Mouse (Mus musculus) CD4-positive helper T cell, adult 2 months (primary cell): Measurements from ENCODE around the gene Cfap74.
A peak's percentile ranks its signal among the peaks of the same experiment; 100 is the strongest.

ENCODE experiments used
- DNase-seq: peaks from one replicate; pipeline ENCODE4 v3.0.0-alpha.2; 2012; ENCODE audit warnings: low read depth, missing footprints, low spot score

Gene Cfap74

GRCm38 (mm10) chr4:155409058-155409776, at the start of gene Cfap74:
Cfap74 (plus strand) TSS chr4:155409190.
- DNase-seq, result peak; percentile 69

DNA sequence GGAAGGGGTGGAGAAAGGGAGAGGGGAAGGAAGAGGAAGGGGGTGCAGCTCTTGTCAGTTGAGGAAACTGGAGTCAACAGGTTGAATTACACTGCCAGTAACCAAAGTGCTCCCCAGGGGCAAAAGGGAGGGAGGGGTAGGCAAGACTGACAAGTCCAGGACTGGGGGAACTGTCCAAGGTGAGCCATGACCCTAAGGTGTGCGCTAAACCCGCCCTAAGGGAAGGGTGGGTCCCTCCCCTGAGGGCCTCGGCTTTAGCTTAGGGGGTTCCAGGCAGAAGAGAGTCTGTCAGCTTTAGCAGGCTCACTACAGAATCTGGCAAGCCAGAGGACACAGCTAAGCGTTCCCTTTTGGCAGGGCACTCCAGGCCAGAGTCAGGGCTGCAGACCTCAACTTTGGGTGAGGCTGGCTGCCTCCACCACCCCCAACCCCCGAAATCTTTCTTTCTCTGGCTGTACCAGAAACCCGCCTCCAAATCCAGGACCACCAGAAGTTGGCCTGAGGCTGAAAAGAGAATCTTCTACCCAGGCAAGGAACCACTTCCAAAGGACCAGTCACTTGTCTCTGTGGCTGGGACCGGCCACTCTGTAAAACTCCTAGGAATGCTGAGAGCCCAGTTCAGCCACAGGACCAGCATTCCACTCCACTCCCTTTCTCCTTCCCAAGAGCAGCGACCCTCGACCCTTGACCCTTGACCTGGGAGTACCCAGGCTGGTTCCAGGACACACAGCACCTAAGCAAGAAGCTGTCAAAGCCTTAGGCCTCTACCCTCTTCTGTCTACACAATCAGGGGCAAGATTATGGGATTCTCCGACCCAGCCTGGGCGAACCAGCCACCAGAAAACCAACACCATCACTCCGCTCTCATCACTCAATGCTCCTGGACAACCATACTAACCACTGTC, 49.2 kb upstream of the Cfap74 start:
- DNase-seq, result no peak

GRCm38 (mm10) chr4:155360856-155361255, 48.1 kb upstream of the Cfap74 start:
- peak; percentile 68 for DNase-seq

DNA sequence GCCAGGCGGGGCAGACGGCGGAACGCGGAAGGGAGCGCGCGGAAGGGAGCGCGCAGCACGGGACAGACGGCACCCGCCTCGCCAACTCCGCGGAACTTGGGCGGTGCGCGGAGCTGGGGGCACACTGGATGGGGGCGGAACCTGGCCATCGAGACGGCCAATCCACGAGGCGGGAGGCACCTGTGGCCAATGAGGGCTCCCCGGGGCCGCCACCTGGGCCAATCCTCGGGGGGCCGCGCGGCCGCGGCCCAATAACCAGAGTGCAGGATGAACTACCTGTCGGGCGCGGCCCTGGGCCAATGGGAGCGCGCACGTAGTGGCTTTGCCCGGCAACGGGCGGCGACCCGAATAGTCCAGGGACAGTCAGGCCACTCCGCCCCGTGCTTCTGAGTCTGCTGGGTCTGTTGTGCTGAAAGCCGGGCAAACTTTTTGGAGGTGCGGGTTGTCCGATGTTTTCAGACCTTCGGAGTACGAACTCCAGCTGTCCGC, 47.6 kb upstream of the Cfap74 start, which contains the start of gene Prkcz:
TSS of gene Prkcz (minus strand) at position 59 of the 489 bp plus-strand sequence.
- DNase-seq, result peak; percentile 92

DNA sequence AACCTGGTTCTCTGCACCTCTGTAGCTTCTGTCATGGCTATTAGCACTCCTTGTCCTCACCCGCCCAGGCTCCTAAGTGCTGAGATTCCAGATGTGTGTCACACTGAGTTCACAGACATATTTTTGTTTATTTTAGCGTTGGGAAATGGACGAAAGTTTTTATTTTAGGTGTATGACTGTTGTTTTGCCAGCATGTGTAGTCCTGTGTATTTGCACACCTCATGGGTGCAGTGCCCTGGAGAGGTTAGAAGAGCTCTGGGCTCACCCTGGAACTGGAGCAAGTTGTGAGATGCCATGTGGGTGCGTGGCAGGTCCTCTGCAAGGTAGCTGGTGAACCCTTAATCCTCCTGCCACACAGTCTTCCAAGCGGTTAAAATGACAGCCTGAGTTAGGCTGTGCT, 46.5 kb upstream of the Cfap74 start:
- no peak for DNase-seq

DNA sequence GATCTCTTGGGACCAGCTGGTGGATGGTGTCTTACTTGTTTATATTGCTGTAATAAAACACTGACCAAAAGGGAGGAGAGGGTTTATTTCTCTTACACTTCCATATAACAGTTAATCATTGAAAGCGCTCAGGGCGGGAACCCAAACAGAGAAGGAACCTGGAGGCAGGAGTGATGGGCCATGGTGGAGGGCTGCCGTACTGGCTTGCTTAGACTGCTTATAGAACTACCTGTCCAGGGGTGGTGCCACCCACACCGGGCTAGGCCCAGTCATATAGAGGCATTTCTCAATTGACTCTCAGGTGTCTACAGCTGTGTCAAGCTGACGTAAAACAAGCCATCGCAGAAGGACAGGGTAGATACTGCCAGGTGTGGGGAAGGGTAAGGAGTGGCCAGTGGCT, 42.2 kb upstream of the Cfap74 start:
- no peak for DNase-seq

- DNase-seq, result no peak
Observed at GRCm38 (mm10) chr4:155367739-155368138, 41.3 kb upstream of the Cfap74 start.

DNA sequence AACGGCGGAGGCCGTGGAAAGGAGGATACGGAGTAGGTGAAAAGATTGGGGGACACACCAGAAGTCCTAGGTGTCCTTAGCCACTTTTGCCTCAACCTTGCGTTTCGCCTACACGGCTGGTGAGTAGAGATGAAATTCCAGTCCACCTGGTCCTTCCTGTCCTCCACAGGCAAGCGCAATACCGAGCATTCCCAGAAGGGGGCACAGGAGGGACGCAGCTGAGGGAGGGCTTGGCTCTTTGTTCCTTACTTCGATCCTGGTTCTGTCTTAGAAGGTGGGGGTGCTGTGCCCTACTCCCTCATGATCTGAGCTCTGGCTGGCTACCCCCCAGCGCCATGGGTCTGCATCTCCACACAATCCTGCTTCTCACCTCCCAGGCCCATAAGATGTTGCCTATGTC, 40.3 kb upstream of the Cfap74 start:
- DNase-seq, result peak; percentile 45

GRCm38 (mm10) chr4:155370737-155371715, 38.0 kb upstream of the Cfap74 start:
- DNase-seq, result no peak

DNA sequence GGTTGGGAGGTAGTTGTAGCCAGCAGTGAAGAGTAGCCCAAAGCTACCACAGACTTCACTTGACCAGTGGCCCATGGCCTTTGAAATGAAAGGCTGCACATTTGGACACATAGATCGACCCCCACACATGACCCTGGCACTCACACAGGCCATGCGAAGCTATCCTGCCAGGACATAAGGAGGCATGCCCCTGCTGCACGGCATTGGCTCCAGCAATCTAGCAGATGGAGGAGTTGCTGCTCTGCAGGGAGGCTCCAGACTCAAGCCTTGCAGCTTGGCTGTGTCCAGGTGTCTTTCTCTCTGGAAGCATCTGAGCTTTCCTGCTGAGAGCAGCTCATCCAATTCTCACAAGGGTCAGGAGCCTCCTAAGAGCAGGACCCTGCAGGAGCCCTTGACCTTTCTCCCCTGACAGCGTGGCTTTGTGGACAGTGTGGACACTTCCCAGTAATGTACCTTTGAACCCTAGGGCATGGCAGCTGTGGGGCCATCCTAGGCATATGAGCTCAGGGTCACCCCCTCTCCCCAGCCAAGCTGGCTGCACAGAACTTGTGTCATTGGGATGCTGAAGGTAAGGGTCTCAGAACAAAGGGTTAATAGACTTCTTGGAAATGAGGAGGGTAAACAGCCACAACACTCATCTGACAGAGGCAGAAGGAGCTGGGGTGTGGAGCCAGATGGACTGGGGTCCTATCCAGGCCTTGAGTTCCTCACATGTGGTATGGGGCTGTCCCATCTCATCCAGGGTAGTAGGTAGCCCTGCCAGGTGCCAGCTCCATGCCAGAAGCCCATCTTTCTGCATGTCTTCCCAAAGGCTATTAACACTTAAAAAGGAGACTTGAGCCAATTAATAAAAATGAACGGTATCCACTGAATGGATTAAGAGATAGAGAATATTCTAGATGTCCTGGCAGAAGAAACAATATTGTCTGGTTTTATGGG, 36.9 kb upstream of the Cfap74 start:
- DNase-seq, result no peak

- DNase-seq, result no peak
Observed at GRCm38 (mm10) chr4:155381974-155382373, 27.0 kb upstream of the Cfap74 start.

DNA sequence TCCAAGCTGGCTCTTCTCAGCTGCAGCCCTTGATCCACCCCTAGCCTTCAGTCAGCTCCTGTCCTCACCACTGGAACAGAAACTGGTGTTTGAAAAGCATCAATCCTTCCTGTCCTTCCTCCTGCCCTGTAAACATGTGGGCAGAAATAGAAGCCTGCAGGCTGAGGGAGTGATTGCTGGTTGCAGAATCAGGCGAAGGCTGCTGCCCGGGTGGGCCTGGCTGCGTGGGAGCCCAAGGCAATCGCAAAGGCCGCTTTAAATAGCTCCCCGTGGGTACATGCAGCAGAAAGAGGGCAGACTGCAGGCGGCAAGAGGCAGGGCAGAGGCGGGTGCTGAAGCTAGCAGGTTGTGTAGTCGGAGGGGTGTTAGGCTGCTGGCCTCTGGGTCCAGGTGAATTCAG, 26.2 kb upstream of the Cfap74 start:
- DNase-seq, result no peak

DNA sequence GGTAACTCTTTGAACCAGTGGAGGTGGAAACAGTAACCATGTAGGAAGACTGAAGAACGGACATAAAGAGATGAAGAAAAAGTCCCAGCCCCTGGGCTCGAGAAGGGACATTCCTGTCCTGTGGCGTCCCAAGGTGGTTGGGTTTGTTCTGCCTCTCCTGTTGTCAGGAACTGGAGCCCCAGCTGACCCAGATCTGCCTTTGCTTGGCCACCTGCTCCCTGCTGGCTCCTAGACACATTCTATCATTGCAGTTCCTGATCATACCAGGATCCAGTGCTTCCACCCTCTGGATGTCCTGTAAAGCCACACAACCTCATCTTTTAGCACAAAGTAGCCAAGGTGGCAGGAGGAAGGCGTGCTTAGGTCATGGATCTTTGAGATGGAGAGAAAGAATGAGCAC, 25.7 kb upstream of the Cfap74 start:
- DNase-seq, result no peak

DNA sequence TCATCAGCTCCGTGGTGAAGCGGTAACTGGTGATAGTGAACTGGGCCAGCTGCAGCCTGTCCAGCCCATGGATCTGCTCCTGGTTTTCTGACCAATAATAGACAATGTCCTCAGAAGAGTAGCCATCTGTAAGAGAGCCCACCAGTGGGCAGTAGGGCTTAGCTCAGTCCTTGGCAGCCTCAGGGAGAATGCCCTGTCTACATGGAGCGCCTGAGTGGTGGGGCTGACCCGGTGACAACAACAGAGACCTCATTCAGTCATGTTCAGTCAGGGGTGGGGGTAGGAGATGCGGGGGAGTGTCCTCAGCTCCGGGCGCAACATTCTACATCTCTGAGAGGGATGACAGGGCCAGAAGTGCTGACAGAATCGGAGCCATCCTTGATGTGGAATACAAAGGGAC, 21.8 kb upstream of the Cfap74 start:
- no peak for DNase-seq

DNA sequence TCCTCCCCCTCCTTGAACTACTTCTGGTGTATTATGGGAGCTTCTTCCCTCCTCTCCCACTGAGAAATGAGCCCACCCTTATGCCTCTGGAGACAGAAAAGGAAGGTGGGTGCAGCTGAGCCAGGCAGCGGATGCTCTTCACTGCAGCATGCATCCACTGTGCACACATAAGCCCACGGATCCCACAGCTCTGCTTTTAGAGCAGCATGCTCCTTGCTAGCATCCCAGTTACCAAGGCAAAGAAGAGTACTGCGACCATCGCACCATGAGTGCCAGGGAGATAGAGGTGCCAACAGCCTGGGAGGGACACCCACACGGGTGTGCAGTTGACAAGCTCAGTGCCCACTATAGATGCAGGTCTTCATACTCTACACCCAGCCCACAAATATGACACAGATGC, 13.5 kb upstream of the Cfap74 start:
- DNase-seq, result no peak

- DNase-seq, result no peak
Observed at GRCm38 (mm10) chr4:155396751-155397150, 12.2 kb upstream of the Cfap74 start.

DNA sequence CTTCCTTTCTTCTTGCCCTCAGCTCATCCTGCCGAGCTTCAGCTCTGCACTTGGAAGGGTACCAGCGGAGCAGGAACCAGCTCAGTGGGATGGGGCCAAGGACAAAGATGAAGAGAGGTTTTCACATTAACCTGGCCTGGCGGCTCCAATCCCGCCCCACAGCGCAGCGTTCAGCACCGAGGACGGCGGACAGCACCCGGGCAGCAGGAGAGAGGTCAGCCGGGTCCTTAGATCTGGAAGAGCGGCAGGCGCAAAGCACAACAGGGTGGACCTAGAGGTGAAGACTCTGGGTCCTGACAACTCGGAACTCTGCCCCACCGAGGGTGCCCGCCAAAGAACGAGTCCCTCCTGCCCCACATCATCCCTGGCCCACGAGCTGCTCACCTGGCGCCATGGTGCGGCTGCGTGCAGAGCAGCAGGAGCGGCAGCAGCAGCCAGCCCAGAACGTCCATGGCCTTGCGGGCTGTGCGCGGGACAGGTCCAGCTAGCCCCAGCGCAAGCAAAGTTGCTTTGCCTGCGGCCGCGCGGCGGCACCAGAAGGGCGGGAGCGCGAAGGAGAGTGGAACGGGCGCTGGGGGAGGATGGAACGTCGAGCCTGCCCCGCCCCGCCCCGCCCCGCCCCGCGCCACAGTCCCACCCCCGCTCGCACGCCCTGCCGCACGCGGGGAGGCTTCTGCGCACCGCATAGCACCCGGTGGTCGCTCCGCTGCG, 11.3 kb upstream of the Cfap74 start, which contains the start of gene Gabrd:
TSS of gene Gabrd (minus strand) at position 602 of the 711 bp plus-strand sequence.
- peak; percentile 29 for DNase-seq

GRCm38 (mm10) chr4:155398222-155398540, 10.8 kb upstream of the Cfap74 start:
- no peak for DNase-seq

DNA sequence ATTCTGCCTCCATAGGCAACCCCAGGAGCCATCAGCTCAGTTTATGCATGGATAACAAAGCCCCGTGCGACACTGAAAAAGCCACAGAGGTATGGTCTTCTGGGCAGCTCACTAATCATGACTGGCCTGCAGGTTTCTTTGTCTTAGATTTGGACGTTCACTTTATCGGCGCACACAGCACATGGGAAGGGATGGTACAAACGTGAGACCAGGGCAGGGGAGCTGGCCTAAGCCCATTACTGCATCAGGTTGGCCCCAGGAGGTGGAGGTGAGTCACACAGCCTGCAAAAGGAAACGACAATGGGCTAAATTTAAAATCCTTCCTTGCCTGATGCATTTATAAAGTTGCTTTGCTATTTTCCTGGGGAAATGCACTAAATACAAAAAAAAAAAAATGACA, 7.9 kb upstream of the Cfap74 start:
- no peak for DNase-seq

- DNase-seq, result no peak
Observed at GRCm38 (mm10) chr4:155402489-155402888, 6.5 kb upstream of the Cfap74 start.
